Mouse (Mus musculus) CD4-positive helper T cell, adult 2 months (primary cell): ENCODE measurements around the gene Tradd.

Experiments used
- DNase-seq: peaks from one replicate; pipeline ENCODE4 v3.0.0-alpha.2; 2012; ENCODE audit warnings: low read depth, missing footprints, low spot score

Tradd gene

DNA sequence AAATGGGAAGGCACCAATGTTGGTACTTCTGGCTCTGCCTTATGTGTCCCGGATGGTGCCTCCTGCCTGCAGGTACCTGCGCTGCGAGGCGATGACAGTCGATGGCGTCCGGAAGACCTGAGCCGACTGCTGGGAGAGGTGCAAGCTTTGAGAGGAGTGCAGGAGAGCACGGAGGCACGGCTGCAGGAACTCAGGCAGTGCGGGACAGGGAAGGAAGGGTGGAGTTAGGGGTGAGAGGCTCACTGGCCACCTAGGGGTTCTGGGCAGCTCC is 6.4 kb upstream of the Tradd start:
- no peak for DNase-seq

DNA sequence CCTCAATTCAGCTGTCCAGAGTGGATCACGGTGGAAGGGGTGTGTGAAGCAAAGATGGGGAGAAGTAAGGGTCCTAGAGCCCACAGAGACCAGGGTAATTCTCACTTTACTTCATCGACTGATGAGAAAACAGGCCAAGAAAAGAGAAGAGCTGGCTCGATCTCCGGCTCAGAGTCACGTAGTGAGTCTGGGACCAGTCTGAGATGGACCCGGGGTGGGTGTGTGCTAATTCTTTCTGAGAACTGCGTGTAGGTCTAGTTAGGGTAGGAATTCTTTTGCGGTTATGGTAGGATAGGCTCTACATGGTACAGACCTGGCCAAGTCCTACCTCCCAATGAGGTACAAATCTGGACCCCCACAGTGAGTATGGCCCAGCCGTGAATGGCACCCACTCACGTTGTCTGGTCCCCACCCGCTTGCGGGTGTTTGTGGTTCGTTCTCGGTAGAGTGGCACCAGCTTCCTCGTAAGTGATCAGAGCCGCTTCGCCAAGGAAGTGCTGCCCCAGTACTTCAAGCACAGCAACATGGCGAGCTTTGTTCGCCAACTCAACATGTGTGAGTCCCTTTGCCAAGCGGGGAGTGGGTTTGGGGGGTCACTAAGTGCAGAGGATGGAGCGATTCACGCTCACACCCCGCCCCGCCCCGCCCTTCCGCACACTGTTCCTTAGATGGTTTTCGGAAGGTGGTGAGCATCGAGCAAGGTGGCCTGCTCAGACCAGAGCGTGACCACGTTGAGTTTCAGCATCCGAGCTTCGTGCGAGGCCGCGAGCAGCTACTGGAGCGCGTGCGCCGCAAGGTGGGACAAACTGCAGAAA is 5.9 kb upstream of the Tradd start:
- DNase-seq, result no peak

DNA sequence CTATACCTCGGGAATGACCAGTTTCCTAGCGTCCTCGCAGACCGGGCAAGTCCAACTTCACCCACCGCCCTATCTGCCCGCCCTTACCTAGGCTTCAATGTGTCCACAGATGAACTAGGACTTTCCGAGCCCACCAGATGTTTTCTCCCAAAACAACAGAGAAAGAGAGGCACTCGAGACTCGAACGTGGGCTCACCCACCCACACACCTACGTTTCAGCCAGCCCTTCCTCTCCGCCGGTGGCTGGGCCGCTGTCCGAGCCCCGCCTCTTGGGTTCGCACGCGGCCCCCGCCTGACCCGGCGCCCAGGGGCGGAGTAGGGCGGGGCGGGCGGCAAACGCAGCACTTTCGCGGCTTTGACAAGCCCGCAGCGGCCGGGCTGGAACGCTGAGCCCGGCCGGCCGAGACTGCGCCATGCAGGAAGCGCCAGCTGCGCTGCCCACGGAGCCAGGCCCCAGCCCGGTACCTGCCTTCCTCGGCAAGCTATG is 5.1 kb upstream of the Tradd start, which contains the start of gene Hsf4:
Hsf4 (plus strand) TSS at position 341 of the 487 bp plus-strand sequence.
- DNase-seq, result peak; percentile 52

DNA sequence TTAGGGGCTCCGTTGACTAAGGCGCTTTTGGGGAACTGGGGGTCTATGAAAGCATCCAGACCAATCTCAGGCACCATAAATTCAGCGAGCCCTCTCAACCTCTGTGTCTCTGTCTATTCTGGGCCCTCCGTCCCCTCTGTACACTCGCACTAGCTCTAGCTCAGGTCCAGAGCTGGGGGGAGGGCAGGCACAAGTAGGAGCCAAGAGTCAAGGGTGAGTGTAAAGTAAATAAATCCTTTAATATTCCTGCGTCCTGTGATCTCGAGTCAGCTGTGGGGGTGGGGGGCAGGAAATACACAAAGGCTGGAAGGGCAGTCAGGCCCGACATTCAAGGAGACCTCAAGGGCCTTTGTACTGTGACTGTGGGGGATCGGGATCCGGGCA is 4.7 kb upstream of the Tradd start:
- DNase-seq, result no peak

DNA sequence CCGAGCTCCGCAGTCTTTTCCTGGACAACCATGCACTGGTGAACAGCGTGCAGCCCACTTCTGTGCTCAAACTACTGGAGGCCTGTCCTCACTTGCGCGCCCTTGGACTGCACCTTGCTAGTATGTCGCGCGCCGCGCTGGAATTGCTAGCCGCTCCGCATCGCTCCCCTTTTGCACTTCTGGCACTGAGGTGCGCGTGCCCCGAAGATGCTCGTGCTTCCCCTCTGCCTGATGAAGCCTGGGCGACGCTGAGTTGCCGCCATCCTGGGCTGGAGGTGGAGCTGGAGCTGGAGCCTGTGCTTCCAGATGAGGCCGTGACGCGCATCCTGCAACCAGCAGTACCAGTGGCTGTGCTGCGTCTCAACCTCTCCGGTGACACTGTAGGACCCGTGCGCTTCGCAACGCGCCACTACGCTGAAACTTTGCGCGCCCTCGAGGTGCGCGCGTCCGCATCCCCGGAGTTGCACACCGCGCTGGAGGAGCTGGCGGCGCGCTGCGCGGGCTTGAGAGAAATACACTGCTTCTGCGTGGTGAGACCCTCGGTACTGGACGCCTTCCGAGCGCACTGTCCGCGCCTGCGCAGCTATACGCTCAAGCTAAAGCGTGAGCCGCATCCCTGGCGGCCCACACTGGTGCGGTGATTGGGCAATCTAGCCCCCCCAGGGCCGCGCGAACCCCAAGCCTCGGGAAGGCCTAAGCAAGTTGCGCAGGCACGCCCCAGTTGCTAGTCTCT is 4.1 kb upstream of the Tradd start:
- no peak for DNase-seq

DNA sequence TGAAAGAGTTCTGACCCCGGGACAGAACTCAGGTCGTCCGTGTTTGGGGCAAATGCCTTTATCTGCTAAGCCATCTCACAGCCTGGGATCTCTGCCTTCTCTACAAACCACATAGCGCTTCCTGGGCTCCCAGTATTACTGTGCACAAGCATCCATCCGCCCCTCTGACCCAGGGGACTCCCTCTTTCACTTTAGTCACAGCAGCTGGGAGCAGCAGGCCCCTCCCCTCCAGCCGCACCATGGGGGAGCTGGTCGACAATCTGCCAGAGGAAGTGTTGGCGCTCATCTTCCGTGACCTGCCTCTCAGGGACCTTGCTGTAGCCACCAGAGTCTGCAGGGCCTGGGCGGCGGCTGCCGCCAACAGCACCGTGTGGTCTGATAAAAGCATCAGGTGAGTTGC is 2.4 kb upstream of the Tradd start:
- DNase-seq, result peak; percentile 79

DNA sequence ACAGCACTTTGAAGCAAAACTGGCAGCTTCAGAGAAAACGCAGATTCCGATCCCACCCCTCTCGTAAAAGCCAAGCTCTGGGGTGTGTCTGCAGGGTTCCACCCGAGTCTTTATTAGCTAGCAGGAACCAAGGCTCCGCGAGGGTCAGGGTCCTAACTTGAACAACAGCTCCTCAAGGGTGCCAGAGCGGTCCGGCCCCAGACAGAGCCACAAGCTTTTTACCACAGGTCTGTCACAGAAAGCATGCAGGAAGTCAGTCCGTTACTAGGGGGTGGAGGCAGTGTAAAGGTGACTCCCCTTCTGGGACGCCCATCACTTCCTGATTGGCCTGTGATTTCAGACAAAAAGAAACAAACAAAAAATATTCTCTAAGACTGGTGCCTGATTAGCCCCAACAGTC is 719 bp upstream of the Tradd start:
- peak; percentile 86 for DNase-seq

DNA sequence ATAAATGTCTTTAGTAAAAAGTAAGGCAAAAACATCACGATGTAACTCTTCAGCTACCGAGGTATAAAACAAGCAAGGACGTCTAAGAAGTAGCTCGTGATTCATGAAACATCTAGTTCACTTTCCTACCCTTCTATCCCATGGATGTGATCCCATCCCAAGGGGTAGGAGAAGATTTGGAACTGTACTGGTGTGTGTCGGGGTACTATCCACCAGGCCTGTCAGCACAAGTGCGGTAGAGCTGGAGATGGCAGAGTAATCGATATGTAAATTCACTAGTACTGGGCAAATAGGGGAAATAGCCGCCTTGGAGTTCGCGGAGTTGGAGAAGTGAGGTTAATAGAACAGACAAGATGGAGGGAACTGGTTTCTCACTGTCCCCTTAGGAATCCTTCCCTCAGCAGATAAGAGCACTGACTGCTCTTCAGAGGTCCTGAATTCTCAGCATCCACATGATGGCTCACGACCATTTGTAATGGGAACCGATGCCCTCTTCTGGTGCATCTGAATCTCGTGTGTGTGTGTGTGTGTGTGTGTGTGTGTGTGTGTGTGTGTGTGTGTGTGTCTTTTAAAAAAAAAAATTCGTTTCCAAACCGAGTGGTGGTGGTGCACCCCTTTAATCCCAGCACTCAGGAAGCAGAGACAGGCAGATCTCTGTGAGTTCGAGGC is 1.0 kb downstream of the Tradd start:
- no peak for DNase-seq

DNA sequence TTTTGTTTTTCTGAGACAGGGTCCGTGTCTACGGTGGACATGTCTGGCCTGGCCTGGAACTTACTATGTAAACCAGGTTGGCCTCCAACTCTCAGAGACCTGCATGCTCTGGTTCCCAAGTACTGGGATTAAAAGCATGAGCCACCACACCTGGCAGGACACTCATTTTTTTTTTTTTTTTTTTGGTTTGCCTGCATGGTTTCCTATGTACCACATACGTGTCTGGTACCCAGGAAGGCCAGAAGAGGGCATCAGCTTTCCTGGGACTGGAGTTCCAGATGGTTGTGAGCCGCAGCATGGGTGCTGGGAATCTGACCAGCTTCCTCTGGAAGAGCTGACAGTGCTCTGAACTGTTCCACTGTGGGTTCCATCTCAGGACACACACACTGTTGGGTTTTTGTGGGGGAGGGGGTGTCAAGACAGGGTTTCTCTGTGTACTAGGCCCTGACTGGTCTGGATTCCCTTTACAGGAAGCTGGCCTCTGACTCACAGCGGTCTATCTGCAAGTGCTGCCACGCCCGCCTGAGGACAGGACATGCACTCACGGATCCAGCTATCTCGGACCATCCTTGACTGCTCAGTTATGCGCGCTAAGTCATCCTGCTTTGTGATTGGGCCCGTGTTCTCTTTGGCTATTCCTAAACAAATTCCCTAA is 3.0 kb downstream of the Tradd start:
- DNase-seq, result no peak

DNA sequence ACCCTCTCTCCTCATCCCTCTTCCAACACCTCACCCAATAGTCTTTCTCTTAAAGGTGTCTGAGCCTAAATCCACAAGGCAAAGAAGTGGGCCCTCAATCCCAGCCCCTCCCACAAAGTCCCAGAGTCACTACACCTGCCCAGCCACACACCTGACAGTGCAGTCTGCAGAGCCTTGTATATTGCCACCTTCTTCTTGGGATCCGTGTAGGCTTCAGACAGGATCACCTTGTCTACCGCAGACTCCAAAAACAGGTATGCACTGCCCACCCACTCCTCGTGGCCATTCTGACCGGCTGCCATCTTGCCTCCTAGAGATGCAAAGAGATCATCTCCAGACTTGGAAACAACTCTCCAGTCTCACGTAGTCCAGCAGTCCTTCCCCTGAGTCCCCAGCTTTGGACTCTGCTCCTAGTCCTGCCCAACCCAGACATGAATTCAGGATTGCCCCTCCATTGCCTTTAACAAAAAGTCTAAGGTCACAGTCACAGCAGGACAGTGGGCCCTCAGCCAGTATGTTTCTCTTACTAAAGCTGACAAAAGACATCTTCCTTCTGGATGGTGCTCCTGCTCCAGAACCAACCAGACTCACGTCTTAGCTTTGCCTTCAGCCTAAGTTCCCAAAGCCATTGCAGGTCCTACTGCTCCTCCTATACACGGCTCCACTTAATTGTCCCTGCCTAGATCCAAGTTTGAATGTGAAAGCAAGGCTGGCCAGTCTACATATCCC is 3.9 kb downstream of the Tradd start:
- no peak for DNase-seq

DNA sequence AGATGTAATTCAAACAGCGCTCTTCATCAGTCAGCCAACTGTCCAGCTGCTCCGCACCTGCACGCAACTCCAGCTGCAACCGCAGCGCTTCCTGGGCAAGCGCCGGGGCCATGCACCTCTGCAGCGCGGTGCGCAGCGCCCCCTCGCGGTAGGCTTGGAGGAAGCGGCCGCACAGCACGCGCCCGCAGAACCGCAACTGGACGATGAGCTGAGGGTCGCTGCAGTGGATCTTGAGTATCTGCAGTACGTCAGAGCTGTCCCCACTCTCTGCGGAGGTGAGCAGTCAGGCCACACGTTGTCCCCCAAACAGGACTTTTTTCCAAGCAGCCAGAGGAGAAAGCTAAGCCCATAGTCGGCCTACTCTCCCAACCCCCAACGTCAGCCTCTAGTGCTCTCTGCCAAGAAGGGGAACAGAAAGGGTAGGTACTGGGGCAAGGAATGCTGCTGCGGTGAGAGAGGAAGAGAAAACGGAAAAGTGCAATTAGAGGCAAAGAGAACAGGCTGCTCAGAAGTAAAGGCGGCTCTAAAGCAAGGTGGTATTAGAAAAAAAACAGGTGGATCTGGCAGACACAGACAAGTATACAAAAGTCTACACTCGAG is 4.6 kb downstream of the Tradd start:
- DNase-seq, result peak; percentile 73

DNA sequence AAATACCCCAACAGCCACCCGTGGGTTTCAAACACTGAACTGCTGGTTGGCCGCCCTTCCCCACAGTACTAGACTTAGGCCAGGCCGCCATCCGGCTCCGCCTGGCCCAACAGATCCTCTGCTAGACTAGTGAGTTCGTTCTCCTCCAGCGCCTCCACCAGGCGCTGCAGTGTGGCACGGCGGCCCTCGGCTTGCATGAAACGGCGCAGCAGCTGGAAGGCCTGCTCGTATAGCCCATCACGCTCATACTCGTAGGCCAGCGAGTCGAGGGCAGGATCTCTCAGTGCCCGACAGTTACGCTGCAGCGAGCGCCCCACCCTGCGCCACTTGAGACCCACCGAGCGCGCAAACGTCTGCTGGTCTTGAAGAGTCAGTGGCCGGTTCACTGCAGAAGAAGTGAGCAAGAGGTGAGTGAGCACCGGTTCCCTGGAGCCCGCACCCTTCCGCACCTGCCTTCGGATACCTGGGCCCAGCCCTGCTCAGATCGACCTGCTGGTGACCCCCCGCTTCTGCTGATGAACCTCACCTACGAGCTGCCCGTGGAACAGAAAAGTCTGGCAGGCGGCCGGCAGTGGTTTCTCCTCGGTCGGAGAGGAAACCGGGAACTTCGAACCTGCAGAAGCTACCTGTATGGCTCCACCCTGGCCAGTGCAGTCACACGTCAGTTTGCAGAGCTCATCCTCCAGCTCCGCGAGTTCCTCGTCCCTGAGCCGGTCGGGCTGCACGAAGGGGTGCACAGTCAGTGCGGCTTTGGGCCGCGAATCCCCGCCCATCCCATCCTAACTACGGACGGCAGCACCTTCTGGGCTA is 5.3 kb downstream of the Tradd start:
- no peak for DNase-seq

DNA sequence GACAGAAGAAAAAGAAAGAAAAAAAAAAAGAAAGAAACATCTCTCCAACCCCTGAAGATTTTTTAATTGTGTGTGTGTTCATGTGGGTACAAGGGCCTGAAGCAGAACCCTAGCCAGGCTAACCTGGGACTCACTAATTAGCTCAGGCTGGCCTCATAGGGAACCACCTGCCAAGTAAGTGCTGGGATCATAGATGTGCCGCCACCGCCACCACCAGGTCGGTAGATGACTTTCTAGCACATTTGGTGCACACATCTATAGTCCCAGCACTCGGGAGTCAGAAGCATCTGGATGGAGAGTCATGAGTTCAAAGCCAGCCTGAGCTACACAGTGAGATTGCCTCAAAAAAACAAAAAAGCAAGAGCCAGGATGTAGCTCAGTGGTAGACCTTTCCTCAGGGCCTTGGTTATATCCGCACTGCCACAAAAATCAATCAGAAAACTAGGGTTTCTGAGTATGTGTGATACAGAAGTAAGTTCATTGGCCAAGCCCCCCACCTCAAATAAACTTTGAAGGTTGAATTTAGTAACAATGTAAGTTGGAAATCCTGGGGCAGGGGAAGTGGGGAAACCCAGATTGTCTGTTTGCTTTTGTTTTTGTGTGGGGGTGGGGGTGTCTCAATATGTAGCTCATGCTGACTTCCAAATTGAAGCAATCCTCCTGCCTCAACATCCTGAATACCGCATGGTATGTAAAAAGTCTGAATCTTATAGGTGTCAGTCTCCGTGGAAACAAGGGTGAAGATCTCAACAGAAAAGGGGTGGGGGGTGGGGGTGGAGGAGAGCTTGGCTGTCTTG is 6.9 kb downstream of the Tradd start:
- no peak for DNase-seq

DNA sequence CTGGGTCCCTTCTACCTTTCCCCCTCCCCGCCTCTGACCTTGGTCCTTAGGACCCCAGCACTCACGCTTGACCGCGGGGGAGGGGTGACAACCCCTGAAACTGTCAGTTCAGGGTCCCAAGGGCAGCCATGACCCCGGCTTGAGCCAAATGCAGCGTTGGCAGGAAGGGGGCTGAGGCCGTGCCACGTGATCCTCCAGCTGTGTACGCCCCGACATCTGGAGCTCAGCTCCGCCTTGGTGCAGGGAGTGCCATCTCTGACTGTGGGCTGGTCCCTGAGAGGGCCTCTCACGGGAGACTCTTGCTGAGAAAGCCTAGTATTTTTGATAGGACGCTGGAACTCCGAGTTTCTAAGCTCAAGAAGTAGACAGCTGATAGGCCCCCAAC is 9.5 kb downstream of the Tradd start, which contains the start of gene B3gnt9:
B3gnt9 (minus strand) TSS at position 188 of the 385 bp plus-strand sequence.
- DNase-seq, result peak; percentile 58

DNA sequence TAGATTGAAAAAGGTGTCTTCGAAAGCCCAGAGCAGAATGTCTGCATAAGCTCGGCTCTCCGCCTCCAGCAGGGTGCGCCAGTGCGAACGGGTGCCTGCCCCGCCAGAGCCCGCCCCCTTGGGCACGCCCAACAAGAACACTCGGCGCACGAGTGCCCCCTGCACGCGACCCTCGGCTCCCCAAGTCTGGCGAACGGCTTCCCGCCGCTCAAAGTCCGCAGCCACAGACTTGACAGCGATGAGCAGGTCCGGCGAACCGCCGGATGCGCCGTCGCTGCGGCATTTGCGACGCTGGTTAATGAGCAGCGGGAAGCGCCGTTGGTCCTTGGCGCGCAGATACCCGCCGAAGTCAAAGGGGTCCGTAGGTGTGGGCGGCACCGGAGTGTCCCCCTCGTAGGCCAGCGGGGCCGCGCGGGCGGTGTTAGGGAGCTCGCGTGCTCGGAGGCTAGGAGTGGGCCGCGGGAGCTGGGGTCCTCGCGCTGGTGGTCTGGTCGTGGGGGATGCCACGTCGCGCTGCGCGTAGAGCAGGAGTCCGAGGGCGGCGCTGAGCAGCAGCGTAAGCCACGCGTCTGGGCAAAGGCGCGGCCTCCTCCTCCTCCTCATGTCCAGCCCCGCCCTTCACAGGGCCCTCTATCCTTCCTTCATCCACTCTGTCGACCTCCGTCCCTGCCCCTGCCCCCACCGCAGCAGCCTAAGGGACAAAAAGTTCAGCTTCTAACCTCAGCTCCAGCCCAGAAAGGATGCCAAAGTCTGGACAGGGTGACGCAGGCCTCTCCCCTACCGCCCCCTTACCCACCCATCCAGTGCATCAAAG is 10.1 kb downstream of the Tradd start:
- peak; percentile 87 for DNase-seq

DNA sequence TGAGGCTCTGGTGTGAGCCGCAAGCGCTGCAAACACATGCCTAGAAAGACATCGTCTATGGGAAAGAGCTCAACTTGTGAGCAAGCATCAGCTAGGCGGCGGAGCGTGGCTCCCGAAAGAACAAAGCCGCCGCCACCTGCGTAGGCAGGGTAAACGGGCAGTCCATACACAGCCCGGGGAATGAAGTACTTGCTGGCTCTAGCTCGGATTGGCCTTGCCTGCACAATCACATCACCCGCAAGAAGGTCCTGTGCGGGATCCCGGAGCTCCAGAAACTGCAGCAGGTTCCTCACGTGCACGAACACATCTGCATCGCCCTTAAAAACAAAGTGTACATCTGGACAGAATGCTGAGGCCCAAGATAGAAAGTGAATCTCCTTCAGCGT is 10.7 kb downstream of the Tradd start:
- DNase-seq, result no peak

DNA sequence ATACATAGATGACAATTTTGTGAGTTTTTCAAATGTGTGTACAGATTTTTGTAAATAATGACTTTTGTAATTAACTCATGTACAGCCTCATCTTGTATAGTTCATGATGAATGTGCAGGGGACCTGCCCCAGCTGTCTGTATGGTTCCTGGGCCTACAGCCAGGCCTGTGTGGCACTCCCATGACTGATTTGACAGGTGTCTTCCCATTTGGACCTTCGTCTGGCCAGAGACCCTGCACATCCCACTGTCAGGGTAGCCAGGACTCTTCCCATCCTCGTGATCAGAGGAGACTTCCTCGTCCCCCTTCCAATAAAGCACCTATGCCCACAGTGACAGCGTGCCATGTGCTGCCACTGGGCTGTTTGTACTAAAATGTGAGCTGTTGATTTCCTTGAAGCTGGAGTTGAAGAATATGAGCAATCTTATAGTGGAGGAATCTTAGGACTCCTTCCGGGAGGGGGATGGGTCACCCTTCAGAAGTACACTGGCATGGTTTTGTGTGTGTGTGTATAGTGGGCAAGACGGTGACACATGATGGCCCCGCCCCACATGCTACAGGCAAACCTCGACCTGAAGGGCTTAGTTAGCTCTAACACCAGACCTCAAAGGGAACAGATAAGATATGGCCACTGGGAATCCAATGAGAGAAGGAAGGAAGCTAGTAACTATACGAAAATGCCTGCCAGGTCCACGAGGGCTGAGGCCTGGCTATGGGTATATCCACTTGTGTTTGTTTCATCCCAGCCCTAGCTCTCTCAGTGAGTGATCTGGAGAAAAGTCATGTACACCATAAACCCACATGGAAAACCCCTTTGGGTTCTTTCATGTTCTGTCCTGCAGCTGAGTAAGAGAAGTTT is 11.5 kb downstream of the Tradd start:
- DNase-seq, result no peak
